Comparison of ENCODE assay signal across 24 mouse cellular contexts in genomic region chr2:163143413-163143812, GRCm38 (mm10). TPM values are rescaled to one million over a fixed set of nuclear protein-coding genes. Genes with fewer than 3 reads are reported as not detected.
DNase-seq lines count a peak whose midpoint lies in the region; ATAC-seq lines count a peak whose summit lies in the region.
"Had no signal": no experiment of that assay in that cellular context is flagged by ENCODE, and none has a peak within 500 bp of the region (broad histone marks: within the 10 kb centered on the region; RNA-seq: fewer than 3 reads in every experiment).

No protein-coding gene starts in this region.

- DNase-seq in kidney, postnatal 36 days, result no peak
- peak; percentile 61 for DNase-seq in forebrain, embryonic 14.5 days (ENCODE audit: low spot score)
- DNase-seq in hindbrain, embryonic 14.5 days (ENCODE audit: low spot score), result no peak
- DNase-seq in thymus, adult 18-20 months, result no peak
- DNase-seq in heart, adult 8-10 months (ENCODE audit: low spot score), result no peak
- DNase-seq: adrenal gland, postnatal 14 days; cerebellum, adult 8-10 months; kidney, adult 8-10 months; lung, adult 2 months; lung, postnatal 36 days; right cerebral cortex, postnatal 25 days; thymus, postnatal 4 days had no signal

- WGBS in kidney, embryonic 16.5 days, result 28% methylated on average over 13 of the region's 13 CpGs
- WGBS in forebrain, embryonic 14.5 days, result 43% methylated on average over 13 of the region's 13 CpGs
- 39% methylated on average over 13 of the region's 13 CpGs for WGBS in hindbrain, embryonic 14.5 days
- WGBS in neural tube, embryonic 14.5 days, result 41% methylated on average over 13 of the region's 13 CpGs

- no peak overlapping the region for H3K4me3 ChIP-seq in kidney, embryonic 16.5 days (ENCODE audit: low read length)
- no peak overlapping the region for H3K4me3 ChIP-seq in forebrain, embryonic 14.5 days (ENCODE audit: low read depth, low read length)
- H3K4me3 ChIP-seq in hindbrain, embryonic 14.5 days (replicated peaks; ENCODE audit: low read length), result no peak overlapping the region
- H3K4me3 ChIP-seq in neural tube, embryonic 14.5 days (ENCODE audit: low read depth, low read length), result no peak overlapping the region
- H3K4me3 ChIP-seq: embryonic facial prominence, embryonic 15.5 days; layer of hippocampus, adult 2 months; limb, embryonic 10.5 days had no signal

- no peak overlapping the region for H3K9ac ChIP-seq in kidney, embryonic 16.5 days (replicated peaks; ENCODE audit: low read length)
- H3K9ac ChIP-seq in forebrain, embryonic 14.5 days (ENCODE audit: low read length), result no peak overlapping the region
- H3K9ac ChIP-seq in hindbrain, embryonic 14.5 days, result 0 out of 2 replicates have a peak overlapping the region, but pooled peaks have one; percentile 2
- no peak overlapping the region for H3K9ac ChIP-seq in neural tube, embryonic 14.5 days (replicated peaks; ENCODE audit: low read depth, low read length)
- H3K9ac ChIP-seq: embryonic facial prominence, embryonic 15.5 days had no signal

- H3K27me3 ChIP-seq in kidney, embryonic 16.5 days (ENCODE audit: insufficient read depth, low read length), result peaks cover 13% of the 10 kb centered on the region
- no peaks in the 10 kb centered on the region for H3K27me3 ChIP-seq in forebrain, embryonic 14.5 days (replicated peaks; ENCODE audit: control insufficient read depth, insufficient read depth, low read length)
- no peaks in the 10 kb centered on the region for H3K27me3 ChIP-seq in hindbrain, embryonic 14.5 days (ENCODE audit: control insufficient read depth, insufficient read depth, low read length)
- H3K27me3 ChIP-seq in neural tube, embryonic 14.5 days (ENCODE audit: control insufficient read depth, insufficient read depth, low read length), result no peaks in the 10 kb centered on the region

- no peak overlapping the region for H3K27ac ChIP-seq in kidney, embryonic 16.5 days (ENCODE audit: low read length)
- H3K27ac ChIP-seq in forebrain, embryonic 14.5 days (ENCODE audit: low read depth, low read length), result no peak overlapping the region
- H3K27ac ChIP-seq in hindbrain, embryonic 14.5 days, result peak overlapping the region; percentile 69
- peak overlapping the region; percentile 35; the same call in 1 of the 2 replicates for H3K27ac ChIP-seq in neural tube, embryonic 14.5 days (ENCODE audit: low read depth, low read length)
- H3K27ac ChIP-seq: embryonic facial prominence, embryonic 15.5 days; layer of hippocampus, adult 2 months; limb, embryonic 10.5 days had no signal

- no peak for ATAC-seq in kidney, embryonic 16.5 days (ENCODE audit: low FRiP score, low TSS enrichment)
- ATAC-seq in forebrain, embryonic 14.5 days, result no peak
- ATAC-seq in hindbrain, embryonic 14.5 days (ENCODE audit: low FRiP score), result 0 out of 2 replicates have a peak, but pooled peaks have one; percentile 14
- no peak; the same call in 1 of the 2 replicates for ATAC-seq in neural tube, embryonic 14.5 days (ENCODE audit: low read depth)
- ATAC-seq: activated CD4-positive, CD25-positive, alpha-beta regulatory T cell, adult 4 months; Patski had no signal

- H3K4me1 ChIP-seq in kidney, embryonic 16.5 days (ENCODE audit: insufficient read depth, low read length), result peaks cover 11% of the 10 kb centered on the region; the same call in 1 of the 2 replicates
- peaks cover 12% of the 10 kb centered on the region for H3K4me1 ChIP-seq in forebrain, embryonic 14.5 days (ENCODE audit: control insufficient read depth, insufficient read depth, low read length)
- H3K4me1 ChIP-seq in hindbrain, embryonic 14.5 days (replicated peaks; ENCODE audit: control insufficient read depth, insufficient read depth, low read length), result peaks cover 18% of the 10 kb centered on the region
- H3K4me1 ChIP-seq in neural tube, embryonic 14.5 days (ENCODE audit: control insufficient read depth, insufficient read depth, low read length), result peaks cover 6% of the 10 kb centered on the region
- H3K4me1 ChIP-seq: embryonic facial prominence, embryonic 15.5 days; limb, embryonic 10.5 days had no signal

- 0 out of 2 replicates have a peak overlapping the region, but pooled peaks have one; percentile 20 for H3K4me2 ChIP-seq in kidney, embryonic 16.5 days (replicated peaks; ENCODE audit: low read depth, low read length)
- peak overlapping the region; percentile 19; the same call in 1 of the 2 replicates for H3K4me2 ChIP-seq in forebrain, embryonic 14.5 days (ENCODE audit: low read length)
- H3K4me2 ChIP-seq in hindbrain, embryonic 14.5 days (replicated peaks), result peak overlapping the region; percentile 24
- 0 out of 2 replicates have a peak overlapping the region, but pooled peaks have one; percentile 16 for H3K4me2 ChIP-seq in neural tube, embryonic 14.5 days (ENCODE audit: low read depth, low read length)
- H3K4me2 ChIP-seq: embryonic facial prominence, embryonic 15.5 days; liver, embryonic 11.5 days had no signal

- H3K9me3 ChIP-seq in kidney, embryonic 16.5 days (ENCODE audit: low read length), result peaks cover 3% of the 10 kb centered on the region; the same call in 1 of the 2 replicates
- H3K9me3 ChIP-seq in forebrain, embryonic 14.5 days (replicated peaks; ENCODE audit: control insufficient read depth, low read length), result 0 out of 2 replicates have a peak, but pooled peaks cover 3% of the 10 kb centered on the region
- H3K9me3 ChIP-seq in hindbrain, embryonic 14.5 days (ENCODE audit: control insufficient read depth, low read length), result no peaks in the 10 kb centered on the region
- no peaks in the 10 kb centered on the region for H3K9me3 ChIP-seq in neural tube, embryonic 14.5 days (ENCODE audit: control insufficient read depth, low read length)
- H3K9me3 ChIP-seq: limb, embryonic 10.5 days had no signal

- H3K36me3 ChIP-seq in kidney, embryonic 16.5 days (ENCODE audit: insufficient read depth, low read length), result no peaks in the 10 kb centered on the region
- H3K36me3 ChIP-seq in forebrain, embryonic 14.5 days (ENCODE audit: control insufficient read depth, insufficient read depth, low read length), result no peaks in the 10 kb centered on the region
- H3K36me3 ChIP-seq in hindbrain, embryonic 14.5 days (replicated peaks; ENCODE audit: control insufficient read depth, insufficient read depth), result no peaks in the 10 kb centered on the region
- H3K36me3 ChIP-seq in neural tube, embryonic 14.5 days (ENCODE audit: control insufficient read depth, insufficient read depth, low read length), result no peaks in the 10 kb centered on the region
- H3K36me3 ChIP-seq: embryonic facial prominence, embryonic 15.5 days; limb, embryonic 10.5 days had no signal

RNA-seq across cellular contexts. Expression of gene Gtsf1l, which starts 55.8 kb away (rescaled TPM):
- not detected in 2 replicates for polyA plus RNA-seq in kidney, embryonic 16.5 days (2015; fragmentation: Nextera tagmentation; extraction: Ambion mirVana)
- 0.22 TPM in 1 of 2 replicates, not detected in the other for polyA plus RNA-seq in forebrain, embryonic 14.5 days (2014; fragmentation: Nextera tagmentation; extraction: Ambion mirVana)
- 0.35 and 0.58 TPM in 2 replicates for polyA plus RNA-seq in hindbrain, embryonic 14.5 days (2014; fragmentation: Nextera tagmentation; extraction: Ambion mirVana)
- not detected in 2 replicates for polyA plus RNA-seq in neural tube, embryonic 14.5 days (2014; fragmentation: Nextera tagmentation; extraction: Ambion mirVana)
- total RNA-seq in heart, adult 8-10 months (2022), result not detected
- total RNA-seq: adrenal gland, postnatal 14 days; gastrocnemius, adult 8-10 months; layer of hippocampus, adult 2 months; left cerebral cortex, adult 18-20 months had no signal
- polyA plus RNA-seq: activated CD4-positive, CD25-positive, alpha-beta regulatory T cell, adult 4 months; cortical plate, adult 2 months; heart, postnatal 0 days; limb, embryonic 10.5 days; liver, embryonic 11.5 days; lung, adult 2 months; Patski had no signal

RNA-seq across cellular contexts. Expression of gene Tox2, which starts 59.5 kb away (rescaled TPM):
- polyA plus RNA-seq in kidney, embryonic 16.5 days (2015; fragmentation: Nextera tagmentation; extraction: Ambion mirVana), result 1.8 and 2.0 TPM in 2 replicates
- 16.5 and 19.2 TPM in 2 replicates for polyA plus RNA-seq in forebrain, embryonic 14.5 days (2014; fragmentation: Nextera tagmentation; extraction: Ambion mirVana)
- 28.7 and 31.4 TPM in 2 replicates for polyA plus RNA-seq in hindbrain, embryonic 14.5 days (2014; fragmentation: Nextera tagmentation; extraction: Ambion mirVana)
- polyA plus RNA-seq in neural tube, embryonic 14.5 days (2014; fragmentation: Nextera tagmentation; extraction: Ambion mirVana), result 24.1 and 24.2 TPM in 2 replicates
- total RNA-seq in heart, adult 8-10 months (2022), result 1 to 10 TPM in 2 of 4 experiments, under 1 TPM in 2; 0.66 to 2.7 (median 1.0) TPM
- polyA plus RNA-seq: Patski had no signal

Comparison
In these comparisons a context has a peak if more than half of its experiments do, and no peak if none do; other contexts are left out.
1. H3K27ac ChIP-seq: peak in hindbrain, embryonic 14.5 days (single experiment) and neural tube, embryonic 14.5 days (single experiment); none in kidney, embryonic 16.5 days (single experiment) and forebrain, embryonic 14.5 days (single experiment).
2. Peak in every context shown above with its lines, with median percentiles within 50 percentile points of each other: H3K4me2 ChIP-seq.